Mouse (Mus musculus): Measurements from ENCODE around the gene Faf1.

Gene Faf1

DNA sequence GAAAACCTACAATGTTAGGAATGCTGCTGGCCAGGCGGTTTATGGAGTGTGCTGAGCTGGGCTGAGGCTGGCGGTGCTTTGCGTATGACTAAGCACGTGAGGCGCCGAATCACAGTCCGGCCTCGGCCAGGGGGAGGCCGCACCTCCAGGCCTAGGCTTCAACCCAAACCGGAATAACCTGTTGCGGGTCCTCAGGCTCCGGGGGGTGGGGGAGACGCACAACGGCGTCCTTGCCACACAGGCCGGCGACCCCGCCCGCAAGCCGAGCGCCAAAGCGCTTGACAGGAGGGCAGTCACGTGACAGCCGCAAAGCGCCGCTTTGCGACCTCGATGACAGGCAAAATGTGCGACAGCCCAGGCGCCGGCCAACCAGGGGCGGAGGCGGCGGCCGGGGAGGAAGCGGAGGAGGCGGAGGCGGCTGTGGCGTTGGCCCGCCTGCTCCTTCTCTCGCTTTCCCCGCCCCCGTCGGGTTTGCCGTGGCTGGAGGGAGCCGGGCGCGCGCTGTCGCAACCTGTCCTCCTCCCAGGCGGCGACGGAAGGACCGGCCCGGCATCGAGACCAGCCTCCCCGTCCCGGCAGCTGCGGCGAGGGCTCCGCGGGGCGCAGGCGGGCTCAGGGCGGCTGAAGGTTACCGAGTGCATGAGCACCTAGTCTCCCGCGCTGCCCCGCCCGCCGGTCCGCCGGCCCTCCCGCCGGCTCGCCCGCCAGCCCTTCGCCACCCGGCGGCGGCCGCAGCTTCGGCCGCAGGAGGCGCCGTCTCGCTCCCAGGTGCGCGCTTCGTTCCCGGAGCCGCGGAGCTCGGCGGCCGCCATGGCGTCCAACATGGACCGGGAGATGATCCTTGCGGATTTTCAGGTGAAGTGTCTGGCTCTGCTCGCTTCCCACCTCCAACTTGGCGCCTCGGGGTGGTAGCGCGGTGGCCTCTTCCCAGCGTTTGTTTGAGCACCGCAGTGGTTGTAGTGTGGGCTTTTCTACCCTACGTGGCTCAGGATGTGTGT, at the start of gene Faf1:
TSS of gene Faf1 (plus strand) at position 371 of the 998 bp plus-strand sequence.
- DNase-seq (ENCODE audit: low spot score in 2 of 2) = peak; percentile 98

DNA sequence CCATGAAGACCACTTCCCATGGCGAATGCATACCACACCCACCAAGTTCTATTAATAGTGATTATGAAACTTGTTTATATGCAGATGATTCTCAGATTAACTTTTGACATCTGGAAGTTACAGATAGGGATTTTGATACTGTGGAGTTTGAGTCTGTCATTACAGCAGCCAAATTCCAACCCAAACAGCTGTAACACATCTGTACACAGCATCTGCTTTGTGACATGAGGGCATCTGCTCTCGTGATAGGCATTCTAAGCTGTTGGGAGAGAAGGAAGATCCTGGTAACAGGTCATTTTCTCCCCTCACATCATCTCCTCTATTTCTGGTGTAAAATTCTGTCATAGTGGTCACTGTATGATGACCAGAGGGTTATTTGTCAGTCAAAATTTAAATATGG, 46.2 kb upstream of the Faf1 start:
- DNase-seq (ENCODE audit: low spot score in 2 of 2) = no peak

- no peak for DNase-seq (ENCODE audit: low spot score in 2 of 2)
Observed at GRCm38 (mm10) chr4:109631029-109631428, 45.4 kb upstream of the Faf1 start.

DNA sequence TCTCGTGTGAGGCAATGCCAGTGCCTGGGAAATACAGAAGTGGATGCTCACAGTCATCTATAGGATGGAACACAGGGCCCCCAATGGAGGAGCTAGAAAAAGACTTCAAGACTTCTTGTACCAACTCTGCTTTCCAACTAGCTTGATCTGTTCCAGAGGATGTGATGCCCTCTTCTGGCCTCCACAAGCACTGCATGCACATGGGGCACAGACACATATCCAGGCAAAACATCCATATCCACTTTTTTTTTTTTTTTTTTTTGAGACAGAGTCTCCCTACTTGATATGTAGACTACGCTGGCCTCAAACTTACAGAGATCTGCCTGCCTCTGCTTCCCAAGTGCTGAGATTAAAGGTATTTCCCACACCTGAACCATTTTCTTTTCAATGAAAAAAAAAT, 41.4 kb upstream of the Faf1 start:
- no peak for DNase-seq (ENCODE audit: low spot score in 2 of 2)

- no peak for DNase-seq (ENCODE audit: low spot score in 2 of 2)
Observed at GRCm38 (mm10) chr4:109639356-109639755, 37.0 kb upstream of the Faf1 start.

DNA sequence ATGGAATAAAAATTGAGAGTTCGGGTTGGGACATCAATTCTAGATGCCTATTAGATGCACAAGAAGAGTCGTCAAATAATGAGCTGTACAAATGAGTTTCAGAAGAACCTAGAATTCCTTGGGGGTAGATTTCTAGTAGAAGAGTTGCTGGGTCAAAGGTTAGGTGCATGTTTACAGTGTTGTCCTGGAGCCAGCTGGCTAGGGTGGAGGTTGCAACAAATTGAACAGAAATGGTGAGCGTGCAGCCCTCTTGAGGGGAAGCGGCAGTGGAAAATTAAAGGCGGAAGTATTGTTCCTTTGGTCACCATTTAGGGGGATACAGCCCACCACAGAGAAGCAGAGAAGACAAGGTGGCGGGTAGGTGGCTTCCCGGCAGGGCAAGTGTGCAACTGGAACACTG, 36.2 kb upstream of the Faf1 start:
- no peak for DNase-seq (ENCODE audit: low spot score in 2 of 2)

DNA sequence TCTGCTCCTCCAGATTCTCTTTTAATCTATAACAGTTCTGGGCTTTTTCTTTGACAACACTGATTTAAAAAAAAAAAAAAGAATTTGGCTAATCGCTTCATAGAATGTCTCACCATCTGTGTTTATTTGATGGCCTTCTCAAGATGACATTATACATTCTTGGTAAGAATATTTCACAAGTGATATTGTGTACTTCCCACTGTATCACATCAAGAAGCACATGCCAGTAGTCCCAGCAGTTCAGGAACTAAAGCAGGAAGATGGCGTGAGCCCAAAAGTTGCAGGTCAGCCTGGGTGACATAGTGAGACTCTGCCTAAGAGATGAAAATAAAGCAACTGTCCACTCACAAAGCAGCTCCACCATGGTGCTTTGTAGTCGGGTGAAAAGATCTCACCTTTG, 34.9 kb upstream of the Faf1 start:
- DNase-seq (ENCODE audit: low spot score in 2 of 2) = no peak

DNA sequence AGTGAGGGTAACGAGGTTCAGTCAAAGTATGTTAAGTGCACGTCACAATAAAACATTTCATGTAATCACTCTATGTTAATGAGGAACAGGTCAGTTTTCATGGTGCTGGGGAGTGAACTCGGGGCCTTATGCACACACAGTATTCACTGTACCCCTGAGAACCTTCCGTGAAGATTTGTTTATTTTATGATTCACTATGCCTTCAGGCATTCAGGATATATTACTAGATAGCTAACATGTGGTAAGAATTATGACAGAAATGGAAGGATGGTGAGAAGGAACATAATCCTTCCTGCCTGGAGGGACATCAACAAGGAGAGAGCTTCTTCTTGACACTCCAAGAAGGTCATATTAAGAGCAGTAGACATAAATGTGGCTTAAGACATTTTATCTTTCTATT, 29.1 kb upstream of the Faf1 start:
- no peak for DNase-seq (ENCODE audit: low spot score in 2 of 2)

DNA sequence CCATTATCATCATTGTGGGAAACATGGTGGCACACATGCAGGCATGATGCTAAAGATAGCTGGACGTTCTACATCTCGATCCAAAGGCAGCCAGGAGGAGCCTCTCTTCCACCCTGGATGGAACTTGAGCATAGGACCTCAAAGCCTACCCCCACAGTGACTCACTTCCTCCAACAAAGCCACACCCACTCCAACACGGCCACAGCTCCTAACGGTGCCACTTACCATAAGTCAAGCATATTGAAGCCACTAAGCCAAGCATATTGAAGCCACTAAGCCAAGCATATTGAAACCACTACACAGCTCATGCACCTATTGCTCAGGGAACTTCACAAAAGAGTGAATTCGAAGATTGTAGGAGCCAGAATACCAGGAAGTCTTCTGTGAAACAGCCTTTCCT, 27.1 kb upstream of the Faf1 start:
- no peak for DNase-seq (ENCODE audit: low spot score in 2 of 2)

GRCm38 (mm10) chr4:109653251-109653650, 23.1 kb upstream of the Faf1 start:
- DNase-seq (ENCODE audit: low spot score in 2 of 2) = no peak

GRCm38 (mm10) chr4:109654701-109655100, 21.7 kb upstream of the Faf1 start:
- DNase-seq (ENCODE audit: low spot score in 2 of 2) = no peak

GRCm38 (mm10) chr4:109655738-109656137, 20.6 kb upstream of the Faf1 start:
- no peak for DNase-seq (ENCODE audit: low spot score in 2 of 2)

DNA sequence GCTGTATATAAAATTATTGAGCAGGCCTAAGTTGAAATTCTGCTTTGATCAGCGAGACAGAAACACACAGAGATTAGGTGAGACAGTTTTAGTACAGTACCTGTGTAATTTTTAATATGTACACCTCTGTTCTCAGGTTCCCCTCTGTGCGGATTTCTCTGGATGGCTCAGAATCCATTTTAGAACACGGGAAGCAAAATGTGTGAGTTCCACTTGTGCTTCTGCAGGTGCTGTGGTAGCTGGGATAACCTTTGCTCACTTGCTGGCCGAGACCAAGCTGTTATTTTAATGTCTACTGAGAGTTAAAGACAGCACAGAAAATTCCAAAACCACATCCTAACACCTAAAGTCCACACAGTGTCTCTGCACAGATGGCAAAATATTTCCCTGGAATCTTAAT, 20.1 kb upstream of the Faf1 start:
- no peak for DNase-seq (ENCODE audit: low spot score in 2 of 2)

GRCm38 (mm10) chr4:109657021-109657850, 19.2 kb upstream of the Faf1 start:
- DNase-seq (ENCODE audit: low spot score in 2 of 2) = peak; percentile 50 to 57

DNA sequence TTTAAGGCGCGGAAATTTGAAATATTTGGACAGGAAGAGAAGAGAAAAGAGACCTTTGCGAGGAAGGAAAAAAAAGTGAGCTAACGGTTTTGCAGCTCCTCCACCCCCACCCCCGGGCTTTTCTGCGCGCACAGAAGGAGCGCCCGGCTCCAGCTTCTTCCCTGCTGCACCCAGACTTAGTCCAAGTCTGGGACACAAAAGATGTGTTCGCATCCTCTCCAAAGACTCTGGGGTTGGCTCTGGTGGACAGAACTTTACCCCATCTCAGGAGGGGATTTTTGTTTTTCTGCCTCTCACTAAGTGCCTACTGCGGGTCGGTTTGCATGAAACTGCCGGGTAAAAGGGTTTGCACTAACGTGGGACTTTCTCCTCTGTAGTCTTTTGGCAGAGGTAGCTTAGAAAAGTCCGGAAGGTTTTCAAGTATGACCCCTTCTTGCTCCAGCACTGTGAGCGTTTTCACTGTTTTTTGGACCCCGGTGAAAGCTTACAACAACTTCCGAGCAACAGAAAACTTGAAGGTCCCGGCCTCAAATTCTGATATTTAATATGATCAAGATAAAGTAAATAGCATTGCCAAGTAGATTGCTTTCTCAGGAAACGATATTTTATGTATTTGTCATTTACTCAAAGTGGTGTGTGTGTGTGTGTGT, 18.4 kb upstream of the Faf1 start:
- no peak for DNase-seq (ENCODE audit: low spot score in 2 of 2)

GRCm38 (mm10) chr4:109658826-109659225, 17.6 kb upstream of the Faf1 start:
- DNase-seq (ENCODE audit: low spot score in 2 of 2) = no peak

DNA sequence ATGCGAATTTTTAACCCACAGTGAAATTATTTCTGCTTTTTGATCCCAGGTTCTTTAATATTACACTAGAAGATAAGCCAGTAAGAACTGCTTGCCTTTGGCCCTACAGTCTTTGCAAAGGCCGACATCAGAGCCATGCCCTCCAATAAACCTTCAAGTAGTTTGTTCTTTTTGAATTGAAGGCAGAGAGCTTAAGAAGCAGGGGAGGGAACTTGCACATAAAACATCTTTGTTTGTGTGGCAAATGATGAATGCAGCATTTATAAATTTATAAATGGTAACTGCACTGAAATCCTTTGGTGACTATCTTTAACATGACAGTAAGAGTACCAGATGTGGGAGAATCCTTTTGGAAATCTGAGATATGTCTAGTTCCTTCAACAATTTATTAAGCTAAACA, 16.8 kb upstream of the Faf1 start:
- DNase-seq (ENCODE audit: low spot score in 2 of 2) = no peak

DNA sequence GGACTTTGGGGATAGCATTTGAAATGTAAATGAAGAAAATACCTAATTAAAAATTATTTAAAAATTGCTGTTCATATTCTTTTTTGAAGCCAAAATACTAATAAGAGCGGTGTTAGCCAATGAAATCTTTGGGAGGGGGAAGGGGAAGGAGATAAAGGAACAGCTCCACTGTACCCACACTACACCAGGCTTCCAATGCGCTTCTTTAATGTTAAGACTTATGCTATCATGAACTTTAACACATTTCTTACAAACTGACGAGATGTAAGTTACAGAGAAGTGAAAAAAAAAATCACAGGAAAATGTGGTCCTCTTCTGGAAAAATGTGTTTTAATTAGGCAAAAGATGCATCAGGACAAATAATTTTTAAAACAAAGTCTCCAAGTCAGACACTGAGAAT, 15.8 kb upstream of the Faf1 start:
- DNase-seq (ENCODE audit: low spot score in 2 of 2) = no peak

DNA sequence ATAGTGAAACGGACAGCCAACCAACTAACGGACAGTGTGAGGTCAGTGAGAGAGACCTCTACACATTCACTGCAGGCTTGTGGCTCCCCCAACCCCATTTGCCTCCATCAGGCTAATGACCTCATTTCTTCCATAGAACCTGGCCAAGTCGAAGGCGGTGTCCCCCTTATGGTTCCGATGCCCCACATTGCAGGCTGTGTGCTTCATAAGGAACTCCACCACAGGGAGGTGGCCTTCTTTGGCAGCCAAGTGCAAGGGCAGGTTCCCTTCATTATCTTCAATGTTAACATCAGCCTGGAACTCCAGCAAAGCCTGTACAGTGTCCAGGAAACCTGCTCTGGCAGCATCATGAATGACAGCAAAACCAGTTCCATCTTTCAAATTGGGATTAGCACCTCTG, 15.2 kb upstream of the Faf1 start:
- no peak for DNase-seq (ENCODE audit: low spot score in 2 of 2)

DNA sequence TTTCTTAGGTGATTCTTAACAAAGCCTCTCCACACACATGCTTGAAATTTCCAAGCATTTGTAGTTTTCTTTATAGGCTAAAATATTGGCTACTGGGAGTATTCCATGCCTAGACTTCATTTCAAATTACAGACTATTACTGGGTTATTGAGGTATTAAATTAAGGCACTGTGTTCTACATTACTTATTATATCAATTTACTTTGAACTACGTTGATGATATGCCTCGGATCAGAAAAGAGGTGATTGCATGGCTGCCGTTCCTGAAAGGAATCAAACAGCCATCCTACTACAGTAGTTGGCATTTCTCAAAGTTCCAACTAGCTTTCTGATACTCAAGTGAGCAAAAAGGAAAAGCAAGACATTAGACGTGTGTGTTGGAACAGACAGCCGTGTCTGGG, 14.1 kb upstream of the Faf1 start:
- DNase-seq (ENCODE audit: low spot score in 2 of 2) = no peak

- DNase-seq (ENCODE audit: low spot score in 2 of 2) = no peak
Observed at GRCm38 (mm10) chr4:109664091-109664490, 12.3 kb upstream of the Faf1 start.
